13 mouse cellular contexts compared by ENCODE assay signal in the genomic region with DNA sequence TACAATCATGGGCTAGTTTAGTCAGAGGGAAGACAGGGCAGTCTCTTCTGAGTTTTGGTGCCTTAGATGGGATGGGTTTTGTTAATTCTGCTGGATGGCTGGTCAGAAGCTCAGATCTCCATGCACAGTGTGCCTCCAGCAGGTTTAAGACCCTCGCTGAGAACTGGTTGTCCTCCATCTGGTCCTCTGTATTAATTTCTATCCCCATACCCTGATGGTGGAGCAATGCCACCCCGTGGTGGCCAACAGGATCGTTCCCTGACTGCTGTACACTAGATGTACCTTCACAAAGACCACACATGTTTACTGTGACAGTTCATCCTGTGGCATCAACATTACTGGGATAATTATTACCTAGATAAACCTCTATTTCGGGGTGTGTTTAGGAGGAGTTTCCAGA. TPM values are rescaled to one million over a fixed set of nuclear protein-coding genes. Genes with fewer than 3 reads are reported as not detected.
DNase-seq lines count a peak whose midpoint lies in the region; ATAC-seq and TF ChIP-seq lines count a peak whose summit lies in the region.
"Had no signal": no experiment of that assay in that cellular context is flagged by ENCODE, and none has a peak within 500 bp of the region (broad histone marks: within the 10 kb centered on the region; RNA-seq: fewer than 3 reads in every experiment).

No protein-coding gene starts in this region.

- DNase-seq in heart, adult 18-20 months = peak; percentile 40 to 49
- DNase-seq in heart, embryonic 10.5 days (ENCODE audit: low spot score) = no peak
- DNase-seq in liver, embryonic 14.5 days (ENCODE audit: low read depth in 3 of 3, low spot score in 3 of 3) = no peak
- no peak for DNase-seq in liver, embryonic 11.5 days (ENCODE audit: low spot score)
- DNase-seq in MN1 (ENCODE audit: low spot score) = peak; percentile 13
- DNase-seq in embryonic facial prominence, embryonic 10.5 days (ENCODE audit: low spot score) = no peak
- no peak for DNase-seq in spleen, postnatal 14 days (ENCODE audit: low spot score in 2 of 2)

- H3K9ac ChIP-seq in liver, embryonic 14.5 days (replicated peaks) = no peak overlapping the region
- no peak overlapping the region for H3K9ac ChIP-seq in liver, embryonic 11.5 days (ENCODE audit: low read depth, low read length)
- H3K9ac ChIP-seq: limb, embryonic 13.5 days; midbrain, embryonic 13.5 days had no signal

- no peak overlapping the region for H3K27ac ChIP-seq in heart, embryonic 10.5 days
- H3K27ac ChIP-seq in liver, embryonic 14.5 days = no peak overlapping the region
- H3K27ac ChIP-seq in liver, embryonic 11.5 days (ENCODE audit: low read depth, low read length) = no peak overlapping the region
- H3K27ac ChIP-seq in embryonic facial prominence, embryonic 10.5 days (replicated peaks) = no peak overlapping the region
- H3K27ac ChIP-seq: limb, embryonic 13.5 days; midbrain, embryonic 13.5 days had no signal

- no peaks in the 10 kb centered on the region for H3K9me3 ChIP-seq in heart, embryonic 10.5 days
- no peaks in the 10 kb centered on the region for H3K9me3 ChIP-seq in liver, embryonic 14.5 days (ENCODE audit: control insufficient read depth, low read length)
- no peaks in the 10 kb centered on the region for H3K9me3 ChIP-seq in liver, embryonic 11.5 days (ENCODE audit: control insufficient read depth, low read length)
- no peaks in the 10 kb centered on the region for H3K9me3 ChIP-seq in embryonic facial prominence, embryonic 10.5 days
- H3K9me3 ChIP-seq: limb, embryonic 13.5 days; midbrain, embryonic 13.5 days had no signal

- no peak overlapping the region for H3K4me3 ChIP-seq in heart, embryonic 10.5 days
- H3K4me3 ChIP-seq in liver, embryonic 14.5 days (ENCODE audit: insufficient read depth in 1 of 2, low read depth in 2 of 2, low read length in 2 of 2) = no peak overlapping the region
- no peak overlapping the region for H3K4me3 ChIP-seq in liver, embryonic 11.5 days (ENCODE audit: low read depth, low read length)
- no peak overlapping the region for H3K4me3 ChIP-seq in embryonic facial prominence, embryonic 10.5 days
- H3K4me3 ChIP-seq: erythroblast, embryonic 14.5 days; limb, embryonic 13.5 days; midbrain, embryonic 13.5 days had no signal

- 61% methylated on average over 4 of the region's 4 CpGs for WGBS in heart, embryonic 10.5 days
- 35% methylated on average over 4 of the region's 4 CpGs for WGBS in liver, embryonic 14.5 days (ENCODE audit: insufficient replicate concordance)
- 56% methylated on average over 4 of the region's 4 CpGs for WGBS in liver, embryonic 11.5 days
- WGBS in embryonic facial prominence, embryonic 10.5 days = 70% methylated on average over 4 of the region's 4 CpGs

- H3K27me3 ChIP-seq in heart, embryonic 10.5 days (ENCODE audit: insufficient read depth, poor library complexity, severe bottlenecking) = no peaks in the 10 kb centered on the region
- H3K27me3 ChIP-seq in liver, embryonic 14.5 days (ENCODE audit: control insufficient read depth, insufficient read depth, low read length) = no peaks in the 10 kb centered on the region
- no peaks in the 10 kb centered on the region for H3K27me3 ChIP-seq in liver, embryonic 11.5 days (replicated peaks; ENCODE audit: control insufficient read depth, insufficient read depth, low read length)
- H3K27me3 ChIP-seq in embryonic facial prominence, embryonic 10.5 days (replicated peaks; ENCODE audit: low read depth, poor library complexity, severe bottlenecking) = no peaks in the 10 kb centered on the region
- H3K27me3 ChIP-seq: limb, embryonic 13.5 days; midbrain, embryonic 13.5 days had no signal

- no peak overlapping the region for H3K4me2 ChIP-seq in liver, embryonic 14.5 days (ENCODE audit: low read depth)
- H3K4me2 ChIP-seq in liver, embryonic 11.5 days = no peak overlapping the region
- H3K4me2 ChIP-seq: limb, embryonic 13.5 days; midbrain, embryonic 13.5 days had no signal

- no peaks in the 10 kb centered on the region for H3K36me3 ChIP-seq in heart, embryonic 10.5 days
- no peaks in the 10 kb centered on the region for H3K36me3 ChIP-seq in liver, embryonic 14.5 days (replicated peaks; ENCODE audit: control insufficient read depth, insufficient read depth, low read depth)
- no peaks in the 10 kb centered on the region for H3K36me3 ChIP-seq in liver, embryonic 11.5 days (ENCODE audit: control insufficient read depth, insufficient read depth, low read length)
- no peaks in the 10 kb centered on the region for H3K36me3 ChIP-seq in embryonic facial prominence, embryonic 10.5 days (replicated peaks)
- H3K36me3 ChIP-seq: limb, embryonic 13.5 days; midbrain, embryonic 13.5 days had no signal

- ATAC-seq in liver, embryonic 14.5 days (ENCODE audit: insufficient read depth) = no peak
- ATAC-seq in liver, embryonic 11.5 days (replicated peaks; ENCODE audit: low FRiP score) = no peak
- ATAC-seq in monocyte, adult 5-6 weeks (replicated peaks; ENCODE audit: insufficient number of reproducible peaks, low FRiP score, low TSS enrichment, poor library complexity, severe bottlenecking) = peak; percentile 48
- ATAC-seq: midbrain, embryonic 13.5 days had no signal

- peak; percentile 53 for TF ChIP-seq CTCF in liver, embryonic 14.5 days (IDR thresholded peaks at IDR 0.05; ENCODE audit: low read depth)

- no peak for TF ChIP-seq EP300 in liver, embryonic 14.5 days (IDR thresholded peaks at IDR 0.05; ENCODE audit: low read depth)

- peaks cover 6% of the 10 kb centered on the region; the same call in 1 of the 2 replicates for H3K4me1 ChIP-seq in heart, embryonic 10.5 days
- H3K4me1 ChIP-seq in liver, embryonic 14.5 days (replicated peaks; ENCODE audit: control insufficient read depth in 2 of 2, insufficient read depth in 2 of 2, low read length in 1 of 2) = no peaks in the 10 kb centered on the region
- no peaks in the 10 kb centered on the region for H3K4me1 ChIP-seq in liver, embryonic 11.5 days (replicated peaks; ENCODE audit: control insufficient read depth, insufficient read depth, low read length)
- no peaks in the 10 kb centered on the region for H3K4me1 ChIP-seq in embryonic facial prominence, embryonic 10.5 days
- H3K4me1 ChIP-seq: limb, embryonic 13.5 days had no signal

RNA-seq across cellular contexts. Expression of gene Rpl9-ps1, which starts 12.7 kb away (rescaled TPM):
- total RNA-seq in heart, adult 18-20 months (2021) = not detected
- not detected in 2 replicates for polyA plus RNA-seq in heart, embryonic 10.5 days (2016; fragmentation: Nextera tagmentation; extraction: Ambion mirVana)
- polyA plus RNA-seq in liver, embryonic 14.5 days (2012; rRNA removed) = not detected in 2 replicates
- not detected in 2 replicates for polyA plus RNA-seq in liver, embryonic 14.5 days (2014; fragmentation: Nextera tagmentation; extraction: Ambion mirVana)
- not detected in 2 replicates for polyA plus RNA-seq in liver, embryonic 11.5 days (2014; fragmentation: Nextera tagmentation; extraction: Ambion mirVana)
- 1.3 TPM in 1 of 3 replicates, not detected in the others for total RNA-seq in monocyte, adult 5-6 weeks (2017)
- not detected in 2 replicates for polyA plus RNA-seq in embryonic facial prominence, embryonic 10.5 days (2016; fragmentation: Nextera tagmentation; extraction: Ambion mirVana)
- polyA plus RNA-seq: erythroblast, embryonic 14.5 days; gonadal fat pad, adult 2 months; limb, embryonic 13.5 days; midbrain, embryonic 13.5 days; testis, adult 2 months had no signal

RNA-seq across cellular contexts. Expression of gene Ccl3, which starts 16.4 kb away (rescaled TPM):
- total RNA-seq in heart, adult 18-20 months (2021) = not detected
- 0.53 TPM in 1 of 2 replicates, not detected in the other for polyA plus RNA-seq in heart, embryonic 10.5 days (2016; fragmentation: Nextera tagmentation; extraction: Ambion mirVana)
- 0.83 and 1.2 TPM in 2 replicates for polyA plus RNA-seq in liver, embryonic 14.5 days (2012; rRNA removed)
- 1.1 TPM in 2 replicates for polyA plus RNA-seq in liver, embryonic 14.5 days (2014; fragmentation: Nextera tagmentation; extraction: Ambion mirVana)
- polyA plus RNA-seq in liver, embryonic 11.5 days (2014; fragmentation: Nextera tagmentation; extraction: Ambion mirVana) = 1.7 and 1.8 TPM in 2 replicates
- 448 to 606 TPM (median 547 TPM) in 3 replicates for total RNA-seq in monocyte, adult 5-6 weeks (2017)
- polyA plus RNA-seq in embryonic facial prominence, embryonic 10.5 days (2016; fragmentation: Nextera tagmentation; extraction: Ambion mirVana) = 0.54 and 1.0 TPM in 2 replicates
- polyA plus RNA-seq: testis, adult 2 months had no signal

RNA-seq across cellular contexts. Expression of gene Ccl4, which starts 29.6 kb away (rescaled TPM):
- total RNA-seq in heart, adult 18-20 months (2021) = not detected
- not detected in 2 replicates for polyA plus RNA-seq in heart, embryonic 10.5 days (2016; fragmentation: Nextera tagmentation; extraction: Ambion mirVana)
- polyA plus RNA-seq in liver, embryonic 14.5 days (2012; rRNA removed) = 0.31 and 0.45 TPM in 2 replicates
- polyA plus RNA-seq in liver, embryonic 14.5 days (2014; fragmentation: Nextera tagmentation; extraction: Ambion mirVana) = 0.30 and 0.84 TPM in 2 replicates
- polyA plus RNA-seq in liver, embryonic 11.5 days (2014; fragmentation: Nextera tagmentation; extraction: Ambion mirVana) = 1.1 TPM in 1 of 2 replicates, not detected in the other
- total RNA-seq in monocyte, adult 5-6 weeks (2017) = 523 to 801 TPM (median 669 TPM) in 3 replicates
- polyA plus RNA-seq in embryonic facial prominence, embryonic 10.5 days (2016; fragmentation: Nextera tagmentation; extraction: Ambion mirVana) = 0.40 TPM in 1 of 2 replicates, not detected in the other
- polyA plus RNA-seq: erythroblast, embryonic 14.5 days; midbrain, embryonic 13.5 days; testis, adult 2 months had no signal

RNA-seq across cellular contexts. Expression of gene Ccl6, which starts 39.9 kb away (rescaled TPM):
- 10 to 100 TPM; 11.8 to 13.3 TPM for total RNA-seq in heart, adult 18-20 months (2021)
- 0.64 and 2.5 TPM in 2 replicates for polyA plus RNA-seq in heart, embryonic 10.5 days (2016; fragmentation: Nextera tagmentation; extraction: Ambion mirVana)
- 2.4 and 2.6 TPM in 2 replicates for polyA plus RNA-seq in liver, embryonic 14.5 days (2012; rRNA removed)
- 9.2 and 12.7 TPM in 2 replicates for polyA plus RNA-seq in liver, embryonic 14.5 days (2014; fragmentation: Nextera tagmentation; extraction: Ambion mirVana)
- polyA plus RNA-seq in liver, embryonic 11.5 days (2014; fragmentation: Nextera tagmentation; extraction: Ambion mirVana) = 14.7 and 16.1 TPM in 2 replicates
- total RNA-seq in monocyte, adult 5-6 weeks (2017) = 235 to 1,319 TPM (median 1,123 TPM) in 3 replicates
- 1.2 and 2.7 TPM in 2 replicates for polyA plus RNA-seq in embryonic facial prominence, embryonic 10.5 days (2016; fragmentation: Nextera tagmentation; extraction: Ambion mirVana)
- polyA plus RNA-seq: erythroblast, embryonic 14.5 days had no signal

RNA-seq across cellular contexts. Expression of gene Ccl9, which starts 54.3 kb away (rescaled TPM):
- total RNA-seq in heart, adult 18-20 months (2021) = 1 to 10 TPM; 5.6 to 8.7 TPM
- polyA plus RNA-seq in heart, embryonic 10.5 days (2016; fragmentation: Nextera tagmentation; extraction: Ambion mirVana) = 0.41 and 0.97 TPM in 2 replicates
- 5.7 and 9.7 TPM in 2 replicates for polyA plus RNA-seq in liver, embryonic 14.5 days (2012; rRNA removed)
- 33.4 and 35.5 TPM in 2 replicates for polyA plus RNA-seq in liver, embryonic 14.5 days (2014; fragmentation: Nextera tagmentation; extraction: Ambion mirVana)
- polyA plus RNA-seq in liver, embryonic 11.5 days (2014; fragmentation: Nextera tagmentation; extraction: Ambion mirVana) = 5.5 and 8.7 TPM in 2 replicates
- total RNA-seq in monocyte, adult 5-6 weeks (2017) = 98.1 to 442 TPM (median 354 TPM) in 3 replicates
- 1.2 and 1.7 TPM in 2 replicates for polyA plus RNA-seq in embryonic facial prominence, embryonic 10.5 days (2016; fragmentation: Nextera tagmentation; extraction: Ambion mirVana)
- polyA plus RNA-seq: erythroblast, embryonic 14.5 days had no signal

Comparison
In these comparisons a context has a peak if more than half of its experiments do, and no peak if none do; other contexts are left out.
1. DNase-seq: peak in heart, adult 18-20 months (2 of 2) and MN1 (single experiment); none in heart, embryonic 10.5 days (single experiment), liver, embryonic 14.5 days (0 of 3), liver, embryonic 11.5 days (single experiment), embryonic facial prominence, embryonic 10.5 days (single experiment) and spleen, postnatal 14 days (0 of 2).